Mouse (Mus musculus) embryo, embryonic 11.5 days (tissue): Measurements from ENCODE around the gene Arhgap27.
"Not testable (repeated sequence)": the region's sequence is repeated elsewhere in the genome, so short reads cannot be mapped to it uniquely, and the experiment has no call there.

ENCODE experiments used
- DNase-seq: peaks from one replicate; pipeline ENCODE4 v3.0.0-alpha.2; 2012; ENCODE audit warnings: low read depth, low spot score

Arhgap27 gene

DNA sequence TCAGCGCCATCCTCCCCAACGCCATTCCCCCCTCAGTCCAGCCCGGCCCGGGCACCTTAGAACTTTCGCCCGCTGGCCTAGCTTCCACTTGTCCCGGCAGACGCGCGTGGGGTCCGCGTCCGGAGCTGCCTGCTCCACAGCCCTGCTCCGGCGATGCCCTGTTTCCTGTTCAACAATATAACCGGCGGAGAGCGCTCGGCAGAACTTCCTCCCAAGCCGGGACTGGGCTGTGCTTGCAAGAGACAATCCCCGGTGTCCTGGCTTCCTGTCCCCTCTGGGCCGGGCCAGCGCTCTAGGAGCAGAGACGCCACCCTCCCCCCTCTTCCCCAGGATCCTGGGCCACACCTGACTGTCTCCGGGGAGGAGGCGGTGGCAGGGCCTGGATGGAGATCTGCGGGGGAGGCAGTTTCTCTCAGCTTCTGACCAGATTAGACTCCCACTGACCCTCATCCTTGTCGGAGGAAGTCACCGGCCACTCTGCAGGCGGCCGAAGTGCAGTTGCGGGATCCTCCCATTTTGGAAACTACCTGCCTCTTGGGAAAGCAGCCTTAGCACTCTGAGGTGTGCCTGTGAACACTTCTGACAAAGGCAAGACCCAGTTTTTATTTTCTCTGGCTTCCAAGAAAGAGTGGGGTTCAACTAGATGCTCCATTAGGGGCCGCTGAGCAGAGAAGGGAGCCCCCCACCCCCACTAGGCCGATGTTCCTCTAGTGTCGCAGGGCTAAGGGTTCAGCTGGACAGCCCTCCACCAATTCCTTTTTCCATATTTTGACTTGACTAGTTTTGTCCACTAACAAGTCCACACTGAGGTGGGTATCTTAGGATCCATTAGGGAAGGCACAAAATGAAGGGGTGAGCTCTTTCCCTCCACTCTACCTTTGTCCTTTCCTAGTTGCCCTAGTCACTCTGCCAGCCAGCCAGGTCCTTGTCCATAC is at the start of gene Arhgap27:
Gene Arhgap27, minus strand, starts transcription at position 479 of the 935 bp plus-strand sequence.
- no peak for DNase-seq

DNA sequence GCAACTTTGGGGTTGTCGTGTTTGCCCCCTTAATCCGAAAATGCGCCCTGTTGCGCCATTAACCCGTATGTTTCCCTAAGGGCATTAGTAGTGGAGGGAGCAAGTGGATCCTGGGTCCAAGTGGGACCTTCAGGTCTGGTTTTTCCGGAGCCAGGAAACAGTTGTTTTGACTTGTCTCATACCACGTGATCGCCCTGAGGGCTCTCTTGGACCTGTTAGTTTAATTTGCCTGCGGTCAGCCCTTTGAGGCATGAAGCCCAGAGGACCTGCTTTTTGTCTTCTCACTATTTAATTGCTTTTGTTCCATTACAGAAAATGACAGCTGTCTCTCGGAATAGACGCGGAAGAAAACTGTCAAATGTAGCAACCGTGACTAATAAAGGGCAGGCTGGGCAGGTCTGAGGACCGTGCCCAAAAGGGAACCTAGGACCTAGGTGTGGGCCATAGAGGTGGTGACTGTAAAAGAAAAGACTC is 49.5 kb upstream of the Arhgap27 start:
- DNase-seq, result no peak

DNA sequence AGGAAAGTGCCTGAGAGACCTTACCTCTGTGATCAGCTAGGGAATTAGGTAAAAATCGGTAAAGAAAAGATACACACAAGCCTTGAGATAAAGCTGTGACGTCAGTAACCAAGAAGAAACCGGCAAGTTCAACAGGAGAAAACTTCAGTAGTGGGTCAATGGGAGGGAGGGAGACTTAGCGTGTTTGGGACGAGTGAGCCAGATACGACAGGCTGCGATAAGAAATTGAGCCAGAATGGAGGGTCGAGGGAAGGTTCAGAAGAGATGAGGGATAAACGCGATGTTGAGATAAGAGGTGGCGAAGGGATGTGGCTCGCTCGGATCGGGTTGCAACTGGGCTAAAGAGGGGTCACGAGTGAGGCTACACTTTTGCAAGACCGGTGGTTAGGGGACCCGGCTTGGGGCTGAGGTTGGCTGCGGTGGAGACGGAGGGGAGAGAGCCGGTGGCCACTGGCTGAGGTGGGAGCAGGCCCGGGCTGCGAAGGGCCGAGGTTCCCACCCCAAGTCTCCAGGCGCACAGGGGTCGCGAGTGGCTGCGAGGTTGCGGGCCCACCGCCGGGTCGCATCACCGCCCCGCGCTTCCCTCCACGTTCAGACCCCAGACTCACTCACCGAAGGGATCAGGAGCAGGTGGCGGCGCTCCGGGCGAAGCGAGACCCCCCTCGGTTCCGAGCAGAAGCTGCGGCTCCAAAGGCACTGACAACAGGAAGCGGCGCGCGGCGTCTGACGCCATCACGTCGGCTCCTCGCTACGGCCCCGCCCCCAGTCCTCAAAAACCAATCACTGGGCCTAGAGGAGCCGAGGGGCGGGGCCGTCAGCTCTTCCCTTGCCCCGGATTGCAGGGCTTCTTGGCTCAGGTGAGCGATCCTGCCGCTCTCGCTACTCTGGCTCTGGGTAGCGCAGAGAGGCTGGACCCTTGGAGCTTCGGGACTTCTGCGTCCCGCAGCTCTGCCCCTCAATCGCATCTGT is 48.8 kb upstream of the Arhgap27 start, which contains the start of gene Plekhm1:
Gene Plekhm1, minus strand, starts transcription at position 707 of the 969 bp plus-strand sequence.
- DNase-seq, result peak; percentile 90

- DNase-seq, result no peak
Measured at GRCm38 (mm10) chr11:103411301-103411700, 47.8 kb upstream of the Arhgap27 start.

DNA sequence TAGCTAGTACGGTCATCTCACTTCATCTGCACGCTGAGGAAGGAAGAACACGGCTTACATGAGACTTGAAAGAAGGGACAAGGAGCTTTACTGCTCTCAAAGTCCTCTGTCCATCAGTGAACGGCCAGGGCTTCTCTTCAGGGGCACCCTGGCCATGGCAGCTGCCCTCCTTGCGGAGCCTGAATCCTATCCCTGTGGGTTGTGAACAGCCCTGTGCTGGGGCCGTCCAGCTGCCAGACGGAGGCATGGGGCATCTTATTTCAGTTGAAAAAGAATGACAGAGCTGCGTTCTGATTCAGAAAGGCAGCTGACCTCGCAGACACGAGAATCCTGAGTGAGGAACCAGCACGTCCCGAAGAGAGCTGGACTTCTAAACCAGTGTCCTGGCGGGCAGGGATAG is 45.4 kb upstream of the Arhgap27 start:
- DNase-seq, result no peak

DNA sequence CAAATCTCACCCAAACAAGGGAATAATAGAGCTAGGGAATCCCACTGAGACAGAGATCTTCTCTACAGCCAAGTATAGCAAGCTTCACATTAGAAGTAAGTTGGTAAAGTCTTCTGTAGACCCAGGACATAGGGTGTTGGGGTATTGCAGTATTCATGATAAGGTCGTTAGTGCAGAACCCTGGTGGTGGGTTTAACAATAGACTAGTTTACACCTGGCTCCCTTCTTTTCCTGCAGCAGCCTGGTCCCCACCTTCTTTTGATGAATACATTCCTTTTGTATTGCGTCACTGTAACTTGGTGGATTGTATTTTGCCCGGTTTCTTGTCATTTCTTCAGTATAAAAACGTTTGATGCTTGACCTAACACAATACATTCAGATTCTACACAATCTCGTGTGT is 43.6 kb upstream of the Arhgap27 start:
- not testable (repeated sequence) for DNase-seq

GRCm38 (mm10) chr11:103406551-103406950 is 43.1 kb upstream of the Arhgap27 start:
- DNase-seq, result no peak

DNA sequence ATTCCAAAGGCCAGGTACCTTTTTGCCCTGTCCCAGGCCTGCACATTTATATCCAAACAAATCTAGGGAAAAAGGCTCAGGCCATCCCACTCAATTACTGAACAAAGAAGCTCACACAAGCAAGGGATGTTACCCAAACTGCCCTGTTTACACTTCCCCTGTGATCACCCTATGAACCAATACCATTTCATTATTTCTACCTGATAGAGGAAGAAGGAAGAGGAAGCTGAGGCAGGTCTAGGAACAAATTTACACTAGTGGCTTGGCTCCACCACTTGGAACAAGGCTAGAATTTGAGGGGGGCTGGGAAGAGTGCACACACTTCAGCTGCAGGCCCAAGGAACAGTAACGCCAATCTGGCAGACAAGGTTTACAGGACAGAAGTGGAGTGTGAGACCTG is 42.3 kb upstream of the Arhgap27 start:
- DNase-seq, result no peak

DNA sequence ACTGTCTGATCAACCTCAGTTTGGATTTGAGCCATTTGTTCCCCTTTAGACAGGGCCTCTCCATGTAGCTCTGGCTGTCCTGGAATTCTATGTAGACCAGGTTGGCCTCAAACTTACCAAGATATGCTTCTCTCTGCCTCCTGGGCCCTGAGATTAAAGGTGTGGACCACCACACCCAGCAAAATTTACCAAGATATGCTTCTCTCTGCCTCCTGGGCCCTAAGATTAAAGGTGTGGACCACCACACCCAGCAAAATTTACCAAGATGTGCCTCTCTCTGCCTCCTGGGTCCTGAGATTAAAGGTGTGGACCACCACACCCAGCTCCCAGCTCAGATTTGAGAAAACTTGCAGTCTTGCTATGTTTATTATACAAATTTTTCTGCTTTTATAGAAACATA is 41.1 kb upstream of the Arhgap27 start:
- no peak for DNase-seq

DNA sequence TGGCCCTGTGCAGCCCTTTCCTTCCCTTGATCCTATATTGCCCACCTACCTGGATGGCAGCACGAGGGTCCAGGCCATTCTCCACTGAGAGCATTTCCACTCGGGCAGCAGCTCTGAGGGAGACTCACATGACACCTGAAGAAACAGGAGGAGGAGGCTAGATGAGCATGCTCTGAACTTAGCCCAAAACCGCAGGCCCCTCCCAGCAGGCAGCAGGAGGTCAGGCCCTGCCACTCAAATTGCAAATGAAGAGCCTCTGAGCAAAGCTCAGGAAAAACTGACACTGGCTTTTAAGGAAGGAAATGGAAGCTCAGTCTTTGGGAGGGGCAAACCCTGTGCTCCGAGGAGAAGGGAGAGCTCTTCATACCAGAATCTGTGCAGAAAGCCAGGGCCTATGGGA is 40.3 kb upstream of the Arhgap27 start:
- no peak for DNase-seq

DNA sequence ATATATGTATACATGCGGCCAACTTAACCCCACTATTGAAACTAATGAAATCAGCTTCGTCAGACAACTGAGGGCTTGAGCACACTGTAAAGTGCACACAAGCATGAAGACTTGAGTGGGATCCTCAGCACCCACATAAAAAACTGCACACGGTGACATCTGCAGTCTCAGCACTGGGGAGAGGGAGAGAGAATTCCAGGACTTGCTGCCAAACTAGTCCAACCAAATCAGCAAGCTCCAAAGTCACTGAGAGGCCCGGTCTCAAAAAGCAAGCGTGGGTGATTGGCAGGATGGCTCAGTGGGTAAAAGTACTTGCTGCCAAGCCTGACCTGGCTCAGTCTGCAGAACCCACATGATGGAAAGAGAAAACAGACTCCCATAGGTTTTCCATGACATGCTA is 39.2 kb upstream of the Arhgap27 start:
- DNase-seq, result no peak

DNA sequence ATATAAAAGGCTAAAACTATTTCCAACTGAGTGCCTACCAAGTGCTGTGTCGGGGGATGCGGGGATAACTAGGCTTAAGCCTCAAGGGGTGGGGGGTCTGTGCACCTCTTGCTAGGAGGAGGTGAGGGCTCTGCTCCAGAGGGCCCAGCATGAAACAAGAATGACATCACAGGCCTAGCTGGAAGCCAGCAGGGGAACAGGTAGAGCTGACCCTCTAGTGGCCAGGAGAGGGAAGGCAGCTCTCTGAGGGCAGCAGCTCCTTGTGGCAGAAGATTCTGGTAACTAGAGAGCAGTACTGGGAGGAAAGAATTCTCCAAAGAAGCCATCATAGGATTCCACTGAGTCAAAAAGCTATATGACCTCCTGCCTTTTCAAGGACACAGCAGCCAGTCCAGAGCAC is 38.7 kb upstream of the Arhgap27 start:
- no peak for DNase-seq

GRCm38 (mm10) chr11:103399986-103400385 is 36.5 kb upstream of the Arhgap27 start:
- DNase-seq, result no peak

GRCm38 (mm10) chr11:103399050-103399449 is 35.6 kb upstream of the Arhgap27 start:
- no peak for DNase-seq

DNA sequence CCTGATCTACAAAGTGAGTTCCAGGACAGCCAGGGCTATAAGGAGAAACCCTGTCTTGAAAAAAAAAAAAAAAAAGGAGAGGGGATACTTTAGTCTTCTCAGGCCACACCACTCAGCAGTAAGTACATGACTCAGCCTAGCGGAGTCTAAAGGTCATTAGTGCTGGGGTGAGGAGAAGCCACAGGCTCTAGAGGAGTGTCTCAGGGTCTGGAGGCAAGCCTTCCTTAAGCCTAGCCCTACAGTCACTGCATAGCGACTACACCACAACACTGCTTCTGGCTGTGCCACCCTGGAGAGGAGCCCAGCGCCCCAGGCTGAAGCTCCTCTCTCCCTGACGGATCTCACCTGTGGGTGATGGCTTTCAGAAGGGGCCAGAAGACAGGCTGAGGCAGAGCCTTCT is 33.2 kb upstream of the Arhgap27 start:
- DNase-seq, result no peak

GRCm38 (mm10) chr11:103396236-103396635 is 32.7 kb upstream of the Arhgap27 start:
- no peak for DNase-seq

GRCm38 (mm10) chr11:103394604-103395003 is 31.1 kb upstream of the Arhgap27 start:
- DNase-seq, result no peak

GRCm38 (mm10) chr11:103394025-103394424 is 30.5 kb upstream of the Arhgap27 start:
- DNase-seq, result no peak

GRCm38 (mm10) chr11:103387870-103388526 is 24.5 kb upstream of the Arhgap27 start:
- no peak for DNase-seq

- no peak for DNase-seq
Measured at GRCm38 (mm10) chr11:103386827-103387226, 23.3 kb upstream of the Arhgap27 start.

GRCm38 (mm10) chr11:103381956-103382613 is 18.6 kb upstream of the Arhgap27 start:
- no peak for DNase-seq
